Mouse (Mus musculus) cerebellum, adult 2 months (tissue): ENCODE data around the gene Lyve1.

ENCODE experiments used
- CTCF ChIP-seq: fragments of 200-500 bp; IDR thresholded peaks from 2 replicates; pipeline ENCODE4 v1.5.1; 2011; ENCODE audit warnings: low read depth, mild to moderate bottlenecking, control low read depth, low read length, moderate library complexity, borderline replicate concordance; ENCODE audit not compliant: insufficient read depth
- POLR2A ChIP-seq: fragments of 200-500 bp; IDR thresholded peaks from 2 replicates; pipeline ENCODE4 v1.6.1; 2011; ENCODE audit warnings: low read length, control low read depth, borderline replicate concordance; ENCODE audit not compliant: insufficient read depth

GRCm38 (mm10) chr7:110833024-110833423 lies 30.0 kb downstream of the Lyve1 start:
- TF ChIP-seq CTCF (no peak), POLR2A (no peak)
